Mouse (Mus musculus) cerebellum, postnatal 25 days (tissue): ENCODE measurements around the gene Actr8.
A peak's percentile ranks its signal among the peaks of the same experiment; 100 is the strongest.

ENCODE experiments used
- DNase-seq, 2 experiments: peaks; one replicate each; pipeline ENCODE4 v3.0.0; 2021; ENCODE audit warnings: mixed read lengths in 2 of 2

Gene Actr8

DNA sequence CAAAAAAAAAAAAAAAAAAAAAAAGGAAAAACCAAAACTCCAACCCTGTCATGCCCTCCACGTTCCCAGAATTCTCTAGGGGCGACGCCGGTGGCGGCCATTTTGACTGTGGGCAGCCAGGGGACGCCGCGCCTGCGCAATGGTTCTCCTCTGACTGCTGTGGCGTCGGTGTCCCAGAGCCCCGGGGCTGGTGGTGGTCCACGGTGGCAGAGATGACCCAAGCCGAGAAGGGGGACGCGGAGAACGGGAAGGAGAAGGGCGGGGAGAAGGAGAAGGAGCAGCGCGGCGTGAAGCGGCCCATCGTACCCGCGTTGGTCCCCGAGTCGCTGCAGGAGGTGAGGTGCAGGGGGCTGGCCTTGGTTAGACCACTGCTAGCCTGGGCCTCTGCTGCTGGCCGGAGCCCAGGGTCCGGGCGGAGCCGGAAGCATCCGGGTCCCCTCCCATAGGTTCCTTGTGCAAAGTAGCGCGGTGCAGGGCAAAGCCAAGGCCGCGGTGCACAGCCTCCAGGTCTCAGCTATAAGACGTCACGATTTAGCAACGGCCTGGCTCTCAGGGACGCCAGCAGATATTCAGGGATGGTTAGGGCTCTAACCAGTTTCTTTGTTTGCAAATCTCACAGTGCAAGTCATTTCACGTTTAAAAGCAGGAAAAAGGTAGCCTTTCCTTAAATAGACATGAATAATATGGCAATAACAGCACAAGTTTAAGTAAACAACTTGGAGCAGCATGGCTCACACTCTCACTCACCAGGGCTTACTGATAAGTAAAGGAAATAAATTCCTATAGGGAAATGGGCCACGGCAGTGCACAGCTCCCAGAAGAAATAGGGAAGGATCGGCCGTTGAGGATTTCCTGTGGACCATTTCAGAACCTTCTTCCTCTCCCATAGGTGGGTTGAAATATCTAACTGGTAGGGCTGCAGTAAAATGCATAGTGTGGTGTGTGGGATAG is at the start of gene Actr8:
TSS of gene Actr8 (plus strand) at position 84 of the 951 bp plus-strand sequence.
- peak; percentile 96 for DNase-seq

DNA sequence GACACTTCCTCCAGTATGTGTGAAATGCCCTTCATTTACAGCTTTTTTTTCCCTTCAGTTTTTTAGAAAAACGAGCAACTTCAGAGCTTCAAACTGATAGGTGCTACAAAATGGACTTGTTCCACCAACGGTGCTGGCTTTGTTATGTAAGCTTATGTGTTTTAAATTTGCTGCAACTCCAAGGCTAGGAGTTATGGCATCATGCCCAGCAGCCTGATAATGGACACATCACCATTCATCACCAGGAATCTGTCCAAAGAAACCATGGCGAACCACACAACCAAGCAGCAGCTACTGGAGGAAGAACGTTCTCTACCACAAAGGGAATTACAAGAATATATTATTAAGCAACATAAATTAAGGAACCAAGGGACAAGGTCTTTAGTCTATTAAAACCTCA is 49.2 kb upstream of the Actr8 start:
- no peak for DNase-seq

DNA sequence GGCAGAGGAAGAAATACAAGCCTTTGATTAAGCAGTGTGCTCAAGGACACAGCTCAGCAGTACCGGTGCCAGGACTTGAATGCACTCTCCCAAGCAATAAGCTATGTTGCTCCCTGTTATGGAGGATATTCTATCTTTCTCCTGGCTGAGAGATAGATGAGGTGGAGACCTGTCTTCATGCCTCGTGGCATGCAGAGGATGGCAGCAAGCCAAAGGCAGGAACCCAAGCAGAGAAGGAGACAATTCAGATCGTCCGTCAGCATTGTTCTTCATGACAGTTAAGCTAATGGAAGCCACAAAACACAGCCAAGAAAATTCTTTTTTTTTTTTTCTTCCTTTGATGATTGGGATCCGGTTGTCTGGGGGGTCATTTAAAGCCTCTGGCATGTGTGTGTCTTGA is 42.6 kb upstream of the Actr8 start:
- peak; percentile 42 to 60 for DNase-seq

DNA sequence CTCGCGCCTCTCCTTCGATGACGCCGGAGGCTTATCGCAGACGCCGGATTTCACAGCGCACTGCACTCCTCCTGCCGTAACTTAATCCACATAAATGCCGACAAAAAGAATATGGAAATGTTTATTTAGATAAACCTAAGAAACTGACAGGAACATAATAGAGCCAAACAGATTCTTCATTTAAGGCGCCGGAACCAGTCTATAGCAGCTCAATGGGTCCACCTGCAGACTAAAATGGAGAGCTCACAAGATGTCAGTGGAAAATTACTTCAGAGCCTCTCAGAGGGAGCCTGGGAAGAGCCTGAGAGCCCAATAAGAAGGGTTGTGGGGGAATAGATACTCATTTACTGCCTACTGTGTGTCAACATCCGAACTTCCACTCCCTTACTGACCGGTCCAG is 40.7 kb upstream of the Actr8 start:
- DNase-seq = peak in 1 of 2 experiments; percentile 9

DNA sequence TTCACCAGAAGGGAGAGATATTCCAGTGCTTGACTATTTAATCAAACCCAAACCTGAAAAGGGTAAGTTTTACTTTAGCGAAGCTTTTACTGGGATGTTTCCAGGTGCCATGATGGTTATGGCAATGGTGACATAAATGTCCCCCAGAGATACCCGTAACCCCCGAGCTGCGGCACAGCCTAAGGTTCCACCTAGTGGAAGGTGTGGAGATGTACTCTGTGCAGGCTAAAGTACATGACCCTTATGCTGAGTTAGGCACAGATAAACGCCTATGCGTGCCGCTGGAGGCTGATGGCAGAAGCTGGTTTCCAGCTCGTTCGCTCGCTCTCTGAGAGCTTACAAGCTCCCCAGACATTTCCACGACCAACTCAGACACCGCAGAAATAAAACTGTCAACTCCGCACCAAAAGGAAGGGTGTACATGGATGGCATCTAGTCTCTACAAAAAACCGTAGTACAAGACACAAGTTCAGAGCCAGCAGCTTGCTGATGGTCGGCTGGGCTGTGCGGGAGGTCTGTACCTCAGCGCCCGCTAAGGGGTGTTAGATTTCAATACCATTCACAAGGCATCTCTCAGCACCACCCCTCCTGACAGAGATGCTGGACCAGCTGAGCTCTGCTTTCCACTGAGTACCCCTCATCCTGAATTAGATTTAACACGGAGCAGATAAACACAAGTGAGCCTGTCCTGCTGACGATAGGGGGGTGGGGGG is 38.4 kb upstream of the Actr8 start:
- no peak for DNase-seq

DNA sequence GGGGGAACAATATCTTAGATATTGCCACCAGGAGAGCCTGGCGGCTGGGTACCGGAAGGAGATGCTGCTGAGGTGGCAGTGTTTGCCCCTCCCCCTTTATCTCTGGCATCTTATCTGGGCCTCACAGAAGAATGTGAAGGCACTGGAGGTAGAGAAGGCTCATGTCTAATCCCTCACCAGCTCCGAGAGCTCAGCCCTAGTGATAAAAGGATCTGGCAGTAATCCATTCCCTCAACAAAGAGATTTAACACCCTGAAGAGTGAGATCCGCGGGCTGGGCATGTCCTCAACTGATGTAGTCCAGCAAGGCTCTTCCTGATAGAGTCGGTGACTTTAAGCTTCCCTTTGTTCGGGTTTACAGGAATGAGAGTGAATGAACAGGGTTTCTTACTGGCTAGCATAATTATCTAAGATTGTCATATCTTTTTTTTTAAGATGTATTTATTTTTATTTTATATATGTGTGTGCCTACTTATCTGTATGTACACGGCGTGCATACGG is 37.8 kb upstream of the Actr8 start:
- DNase-seq = peak in 1 of 2 experiments; percentile 4

DNA sequence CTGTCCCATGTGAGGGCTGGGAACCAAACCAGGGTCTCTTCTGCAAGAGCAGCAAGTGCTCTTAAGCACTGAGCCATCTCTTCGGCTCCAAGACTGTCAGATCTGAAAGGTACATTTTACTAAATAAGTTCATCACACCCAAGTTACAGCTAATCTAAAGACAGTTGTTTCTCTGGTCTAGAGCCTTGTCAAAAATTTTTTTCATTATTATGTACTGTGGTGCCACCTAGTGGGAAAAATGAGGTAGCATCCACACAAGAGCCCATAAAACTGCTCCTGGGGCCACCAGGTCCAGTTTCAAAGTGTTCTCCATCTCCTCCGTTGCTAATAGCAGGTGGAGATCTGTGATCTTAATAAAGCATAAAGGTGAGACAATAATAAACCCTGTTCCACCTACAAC is 37.3 kb upstream of the Actr8 start:
- peak; percentile 63 to 69 for DNase-seq

DNA sequence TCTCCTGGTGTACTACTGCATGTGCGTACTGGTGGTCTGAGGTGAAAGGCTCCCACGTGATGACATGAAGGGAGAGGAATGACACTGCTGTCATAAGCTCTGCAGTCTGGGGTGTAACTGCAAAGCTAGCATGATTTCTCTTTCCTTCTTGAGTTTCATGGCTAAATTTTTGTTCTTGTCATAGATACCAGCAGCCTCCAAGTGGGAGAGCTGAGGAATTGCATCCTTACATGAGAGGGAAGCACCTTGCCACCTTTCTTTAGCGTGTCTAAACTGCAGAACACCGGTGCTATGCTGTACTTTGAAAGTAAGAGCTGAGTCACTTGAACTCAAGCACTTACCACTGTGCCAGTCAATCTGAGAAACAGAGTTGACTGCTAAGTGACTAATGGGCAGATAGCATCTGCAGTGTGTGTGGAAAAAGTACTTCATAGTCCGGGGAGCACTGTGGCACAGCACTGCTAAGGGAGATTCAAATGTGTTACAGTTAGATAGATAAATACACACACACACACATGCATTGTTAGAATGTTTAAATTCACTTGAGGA is 31.3 kb upstream of the Actr8 start:
- DNase-seq = no peak

DNA sequence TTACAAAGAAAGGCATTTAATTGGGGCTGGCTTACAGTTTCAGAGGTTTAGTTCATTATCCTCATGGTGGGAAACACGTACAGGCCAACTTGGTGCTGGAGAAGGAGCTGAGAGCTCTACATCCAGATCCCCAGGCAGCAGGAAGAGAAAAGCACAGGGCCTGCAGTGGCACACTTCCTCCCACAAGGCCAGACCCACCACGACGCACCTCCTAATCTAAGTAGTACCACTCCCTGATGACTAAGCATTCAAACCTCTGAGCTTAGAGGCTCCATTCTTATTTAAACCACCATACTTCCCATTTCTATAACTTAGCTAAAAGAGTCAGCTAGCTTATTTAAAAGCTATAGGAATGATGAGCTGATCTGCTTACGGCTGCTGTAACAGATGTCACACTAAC is 27.3 kb upstream of the Actr8 start:
- DNase-seq = no peak

DNA sequence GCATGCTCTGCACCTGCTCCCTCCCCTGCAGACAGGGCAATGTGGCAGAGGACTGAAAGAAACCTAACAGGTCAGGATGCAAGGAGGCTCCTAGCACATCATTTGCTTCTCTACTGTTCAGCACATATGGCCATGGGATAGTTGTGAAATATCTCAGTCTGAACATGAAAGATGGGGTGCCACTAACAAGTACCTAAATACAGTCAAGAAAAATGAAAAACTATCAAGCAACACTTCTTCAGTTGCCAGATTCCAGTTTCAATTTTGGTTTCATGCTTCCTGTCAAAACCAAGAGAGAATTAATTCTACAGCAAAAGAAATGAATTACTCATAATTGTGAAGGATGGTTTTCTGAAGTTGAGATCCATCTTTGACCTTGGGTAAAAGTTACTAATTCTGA is 20.7 kb upstream of the Actr8 start:
- DNase-seq = no peak

DNA sequence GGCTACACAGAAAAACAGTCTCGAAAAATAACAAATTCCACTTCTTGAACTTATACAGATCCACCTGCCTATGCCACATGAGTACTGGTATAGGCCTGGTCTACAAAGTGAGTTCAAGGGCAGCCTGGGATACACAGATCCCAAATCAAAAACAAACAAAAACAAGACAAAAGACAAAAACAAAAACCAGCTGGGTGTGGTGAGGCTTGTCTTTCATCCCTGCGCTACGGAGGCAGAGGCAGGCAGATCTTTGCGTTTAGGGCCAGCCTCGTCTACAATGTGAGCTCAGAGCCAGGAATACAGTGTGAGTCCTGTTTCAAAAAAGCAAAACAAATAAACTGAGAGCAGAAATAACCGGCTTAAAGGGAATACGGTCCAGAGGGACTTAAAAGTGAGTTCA is 10.5 kb upstream of the Actr8 start:
- DNase-seq = no peak

DNA sequence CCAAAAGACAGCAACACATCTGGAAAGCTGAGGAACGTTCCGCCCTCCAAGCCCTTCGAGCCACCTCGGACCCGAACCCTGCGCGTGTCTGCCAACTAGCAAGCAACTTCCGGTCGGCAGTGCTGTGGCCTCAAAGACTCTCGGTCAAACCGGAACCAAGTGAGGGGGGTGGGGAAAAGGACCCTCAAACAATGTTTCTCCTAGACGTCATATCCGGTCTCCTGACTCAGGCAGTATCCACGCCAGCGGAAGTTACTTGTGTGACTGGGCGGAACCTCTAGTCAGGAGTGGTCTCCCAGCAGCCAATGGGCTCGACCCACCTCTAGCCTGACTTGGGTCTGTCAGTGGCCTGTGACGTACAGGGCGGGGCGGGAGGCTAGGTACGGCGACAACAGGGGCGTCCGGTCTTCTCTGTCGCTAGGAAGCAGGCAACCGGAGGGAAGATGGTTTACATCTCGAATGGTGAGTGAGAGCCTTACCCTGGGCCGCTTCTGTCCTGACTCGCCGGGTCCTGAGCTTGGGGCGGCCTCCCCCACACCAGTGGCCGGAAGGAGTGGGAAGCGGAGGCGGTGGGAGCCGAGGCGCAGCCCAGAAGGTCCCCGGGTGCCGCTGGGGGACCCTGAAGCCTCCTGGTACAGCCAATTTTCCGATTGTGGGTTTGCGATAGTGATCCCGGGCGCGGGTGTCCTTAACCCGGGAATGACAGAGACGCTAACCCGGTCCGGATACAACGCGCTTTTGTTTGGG is 9.9 kb upstream of the Actr8 start, which contains the start of gene Selenok:
TSS of gene Selenok (plus strand) at position 234 of the 747 bp plus-strand sequence.
- peak; percentile 89 to 94 for DNase-seq

DNA sequence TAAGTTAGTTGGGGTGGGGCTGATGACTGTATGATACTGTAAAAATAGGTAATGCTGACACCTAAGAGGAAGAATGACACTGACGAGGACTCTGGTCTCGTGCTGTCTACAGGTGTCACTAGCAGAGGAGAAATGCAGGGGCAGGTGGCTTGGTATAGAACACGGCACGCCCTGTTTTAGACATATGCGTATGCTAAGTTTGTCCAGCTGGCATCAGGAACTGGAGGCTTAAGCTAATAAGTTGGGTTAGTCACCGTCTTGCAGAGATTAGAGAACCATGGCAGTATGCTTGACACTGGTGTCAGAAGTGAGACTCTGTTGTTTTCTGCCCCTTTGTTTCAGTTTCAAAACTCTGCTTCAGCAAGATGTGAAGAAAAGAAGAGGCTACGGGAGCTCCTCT is 6.7 kb upstream of the Actr8 start:
- no peak for DNase-seq

DNA sequence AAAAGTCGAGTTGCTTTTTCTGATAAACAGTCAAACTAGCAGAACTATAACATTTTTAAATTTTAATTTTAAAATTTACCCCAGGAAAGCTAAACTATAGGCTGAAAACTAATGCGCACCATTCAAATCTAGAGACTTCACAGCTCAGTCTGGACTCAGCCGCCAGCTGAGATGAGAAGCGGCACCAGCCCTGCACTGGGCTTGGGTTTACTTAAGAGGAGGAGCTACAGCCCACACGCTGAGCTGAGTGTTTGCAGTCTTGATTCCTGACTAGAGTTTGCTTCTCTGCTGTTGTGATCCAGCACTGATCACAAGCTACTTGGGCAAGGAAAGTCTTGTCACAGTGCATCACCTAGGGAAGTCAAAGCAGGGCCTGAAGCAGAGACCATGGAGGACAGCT is 6.1 kb upstream of the Actr8 start:
- no peak for DNase-seq

DNA sequence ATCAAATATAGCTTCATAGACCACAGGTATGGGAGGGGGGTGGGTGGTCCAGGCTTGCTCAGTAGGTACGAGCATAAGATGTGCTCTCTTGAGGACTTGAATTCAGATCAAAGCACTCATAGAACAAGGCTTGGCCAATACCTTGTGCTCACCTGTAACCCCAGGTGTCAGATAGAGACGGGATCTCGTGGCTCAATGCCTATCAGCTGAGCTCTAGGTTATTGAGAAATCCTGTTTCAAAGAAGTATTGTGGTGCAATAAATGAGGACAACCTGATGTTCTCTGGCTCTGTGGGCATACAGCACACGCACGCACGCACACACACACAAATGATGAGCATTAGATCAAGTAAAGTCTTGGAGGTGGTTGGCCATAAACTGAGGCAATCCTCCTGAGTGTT is 1.2 kb upstream of the Actr8 start:
- DNase-seq = no peak

DNA sequence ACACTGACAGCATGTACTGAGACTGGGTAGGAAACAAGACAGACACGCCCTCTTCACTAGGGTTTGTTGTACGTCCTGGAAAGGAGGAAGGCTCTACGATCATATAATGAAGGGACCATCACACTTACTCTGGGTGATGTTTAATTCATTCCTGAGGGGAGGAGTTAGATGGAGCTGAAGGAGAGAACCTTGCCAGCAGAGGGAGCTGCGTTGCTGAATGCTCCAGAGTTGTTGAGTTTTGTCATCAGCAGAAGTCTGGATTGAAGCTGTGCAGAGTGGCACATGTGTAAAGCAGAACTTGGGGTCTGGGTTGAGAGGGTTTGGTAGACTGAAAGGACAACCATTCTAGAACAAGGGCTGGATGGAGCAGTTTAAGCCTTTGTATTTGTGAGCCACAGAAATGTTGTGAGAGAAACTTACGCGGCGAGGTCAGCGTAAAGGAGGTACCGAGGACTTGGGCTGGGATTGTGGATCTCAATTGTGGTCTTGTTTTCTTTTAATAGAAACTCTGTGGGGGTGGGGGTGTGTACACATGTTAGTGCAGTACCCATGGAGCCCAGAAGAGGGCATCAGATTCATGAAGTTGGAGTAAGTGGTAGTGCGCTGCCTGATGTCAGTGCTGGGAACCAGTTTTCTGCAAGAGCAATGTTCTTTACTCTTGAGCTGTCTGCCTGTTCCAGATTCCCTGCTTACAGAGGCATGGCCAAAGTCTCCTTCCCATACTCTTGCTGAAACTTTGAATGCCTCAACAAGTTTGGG is 2.5 kb downstream of the Actr8 start:
- DNase-seq = no peak

DNA sequence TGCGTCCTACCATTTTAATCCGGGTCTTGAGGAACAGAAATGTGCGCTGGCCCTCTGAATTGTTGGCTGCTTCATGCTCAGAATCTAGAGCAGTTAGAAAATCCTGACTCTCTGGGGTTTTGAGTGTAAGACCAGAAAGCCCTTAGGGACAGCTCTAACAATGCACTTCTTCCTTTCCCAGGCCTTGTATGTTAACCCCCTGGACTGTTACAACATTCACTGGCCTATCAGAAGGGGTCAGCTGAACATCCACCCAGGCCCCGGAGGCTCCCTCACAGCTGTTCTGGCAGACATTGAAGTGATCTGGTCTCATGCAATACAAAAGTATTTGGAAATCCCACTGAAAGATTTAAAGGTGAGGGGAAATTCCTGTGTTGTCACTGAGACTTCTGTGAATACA is 8.0 kb downstream of the Actr8 start:
- no peak for DNase-seq

DNA sequence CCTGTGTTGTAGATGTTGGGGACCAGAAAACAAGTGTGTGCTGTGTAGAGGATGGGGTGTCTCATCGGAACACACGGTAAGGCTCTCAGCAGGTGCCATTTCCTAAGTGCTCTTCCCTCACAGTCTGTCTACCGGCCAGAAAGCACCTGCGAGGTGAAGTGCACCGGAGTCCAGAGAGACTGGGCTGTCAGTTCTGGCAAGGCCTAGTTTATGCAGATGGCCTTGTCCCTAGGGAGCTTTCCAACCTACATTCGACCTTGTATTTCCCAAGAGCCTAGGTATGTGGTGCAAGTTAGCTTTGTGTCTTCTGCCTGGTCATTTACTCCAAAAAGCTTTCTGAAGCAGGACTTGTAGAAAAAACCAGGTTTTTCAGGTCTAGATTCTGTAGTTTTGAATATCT is 9.1 kb downstream of the Actr8 start:
- peak; percentile 41 to 50 for DNase-seq

DNA sequence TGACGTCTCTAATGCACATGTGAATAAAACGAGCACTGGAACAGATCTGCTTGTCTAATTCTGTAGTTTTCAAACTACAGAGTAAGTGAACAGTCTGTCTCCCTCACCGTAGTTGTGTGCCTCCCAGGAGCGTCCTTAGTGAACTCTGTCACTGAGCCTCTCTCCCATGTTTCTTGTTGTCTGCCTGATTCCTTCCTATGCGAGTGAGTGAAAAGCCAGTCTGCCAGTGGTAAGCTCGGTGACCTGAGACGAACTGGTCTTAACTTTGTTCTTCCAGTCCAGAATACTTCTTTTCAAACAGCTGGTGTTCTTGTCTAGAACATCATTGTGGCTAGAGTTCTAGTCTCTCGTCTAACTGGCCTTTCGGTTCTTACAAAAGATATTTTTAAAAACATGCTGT is 9.6 kb downstream of the Actr8 start:
- no peak for DNase-seq

DNA sequence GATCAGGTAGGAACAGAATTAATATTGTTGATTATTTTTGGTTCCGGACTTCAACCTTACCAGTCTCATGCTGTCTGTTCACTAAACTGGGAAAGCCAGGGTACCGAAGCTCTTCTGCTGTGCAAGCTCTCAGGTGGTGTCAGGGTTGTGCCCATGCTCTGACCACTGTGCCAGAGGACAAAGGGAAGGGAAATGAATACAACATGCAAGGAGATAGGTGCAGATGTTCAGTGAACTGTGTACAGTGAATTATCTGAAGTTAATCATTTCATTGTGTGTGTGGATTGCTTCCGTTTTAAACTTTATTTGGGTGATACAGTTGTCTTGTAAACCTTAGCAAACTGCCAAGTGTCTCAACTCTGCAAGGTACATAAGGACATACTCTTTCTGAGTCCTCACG is 10.2 kb downstream of the Actr8 start:
- DNase-seq = no peak

DNA sequence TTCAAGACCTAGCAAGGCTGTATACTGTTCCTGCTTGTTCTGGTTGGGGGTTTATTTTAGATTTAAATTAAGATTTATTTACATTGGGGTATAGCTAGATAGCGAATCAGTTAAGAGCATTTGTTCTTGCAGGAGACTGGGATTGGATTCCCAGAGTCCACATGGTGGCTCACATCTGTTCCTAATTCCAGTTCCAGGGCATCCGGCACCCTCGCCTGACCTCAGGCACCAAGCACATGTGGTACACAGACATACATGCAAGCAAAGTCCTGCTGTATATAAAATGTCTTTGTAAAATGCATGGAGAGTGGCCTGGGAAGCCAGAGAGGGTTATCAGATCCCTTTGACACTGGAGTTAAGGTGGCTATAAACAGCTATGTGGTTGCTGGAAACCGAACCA is 16.8 kb downstream of the Actr8 start:
- DNase-seq = no peak
